Comparison of ENCODE assay signal across 9 mouse cellular contexts in genomic region chr1:51944755-51945154, GRCm38 (mm10). TPM values are rescaled to one million over a fixed set of nuclear protein-coding genes. Genes with fewer than 3 reads are reported as not detected.
DNase-seq lines count a peak whose midpoint lies in the region; ATAC-seq lines count a peak whose summit lies in the region.
"Had no signal": no experiment of that assay in that cellular context is flagged by ENCODE, and none has a peak within 500 bp of the region (broad histone marks: within the 10 kb centered on the region; RNA-seq: fewer than 3 reads in every experiment).

No protein-coding gene starts in this region.

- 43% methylated on average over 5 of the region's 5 CpGs for WGBS in embryonic facial prominence, embryonic 11.5 days

- no peaks in the 10 kb centered on the region for H3K4me1 ChIP-seq in embryonic facial prominence, embryonic 11.5 days (ENCODE audit: control insufficient read depth, insufficient read depth, low read length)
- H3K4me1 ChIP-seq: hindbrain, embryonic 15.5 days had no signal

- no peaks in the 10 kb centered on the region for H3K27me3 ChIP-seq in embryonic facial prominence, embryonic 11.5 days (ENCODE audit: control insufficient read depth, insufficient read depth, low read length)
- H3K27me3 ChIP-seq: hindbrain, embryonic 15.5 days had no signal

- no peak for ATAC-seq in embryonic facial prominence, embryonic 11.5 days (replicated peaks; ENCODE audit: insufficient number of reproducible peaks, low FRiP score, low TSS enrichment, low read depth)

- no peak overlapping the region for H3K4me3 ChIP-seq in embryonic facial prominence, embryonic 11.5 days (ENCODE audit: low read depth, low read length)
- H3K4me3 ChIP-seq: hindbrain, embryonic 15.5 days had no signal

- H3K36me3 ChIP-seq in embryonic facial prominence, embryonic 11.5 days (replicated peaks; ENCODE audit: control insufficient read depth, insufficient read depth, low read depth, low read length) = no peaks in the 10 kb centered on the region
- H3K36me3 ChIP-seq: hindbrain, embryonic 15.5 days had no signal

- no peaks in the 10 kb centered on the region for H3K9me3 ChIP-seq in embryonic facial prominence, embryonic 11.5 days (replicated peaks; ENCODE audit: control insufficient read depth, low read length)
- H3K9me3 ChIP-seq: hindbrain, embryonic 15.5 days had no signal

- no peak overlapping the region for H3K4me2 ChIP-seq in embryonic facial prominence, embryonic 11.5 days (ENCODE audit: low read depth, low read length)
- H3K4me2 ChIP-seq: hindbrain, embryonic 15.5 days had no signal

- H3K9ac ChIP-seq in embryonic facial prominence, embryonic 11.5 days (replicated peaks; ENCODE audit: low read length) = no peak overlapping the region
- H3K9ac ChIP-seq: hindbrain, embryonic 15.5 days had no signal

- DNase-seq in adrenal gland, adult 18-20 months (ENCODE audit: low spot score in 2 of 2) = peak; percentile 36 to 41
- no peak for DNase-seq in adrenal gland, postnatal 4 days (ENCODE audit: low spot score in 2 of 2)
- peak; percentile 45 for DNase-seq in thymus, postnatal 0 days (ENCODE audit: low spot score)
- no peak for DNase-seq in thymus, postnatal 36 days
- DNase-seq in embryonic facial prominence, embryonic 11.5 days (ENCODE audit: low spot score) = peak; percentile 85
- DNase-seq in induced T-regulatory cell, adult 2 months (ENCODE audit: low read depth) = peak; percentile 65
- peak; percentile 75 for DNase-seq in lung, postnatal 10 days
- DNase-seq in skeletal muscle tissue, adult 2 months (ENCODE audit: low read depth, low spot score) = peak; percentile 28

- no peak overlapping the region for H3K27ac ChIP-seq in embryonic facial prominence, embryonic 11.5 days (replicated peaks; ENCODE audit: low read depth, low read length)
- H3K27ac ChIP-seq: hindbrain, embryonic 15.5 days had no signal

RNA-seq across cellular contexts. Expression of gene Myo1b, which starts 28.9 kb away (rescaled TPM):
- total RNA-seq in adrenal gland, adult 18-20 months (2021) = 10 to 100 TPM; 44.2 to 44.5 TPM
- total RNA-seq in adrenal gland, postnatal 4 days (2021) = 10 to 100 TPM; 79.8 to 88.2 TPM
- polyA plus RNA-seq in thymus, postnatal 0 days (2015; fragmentation: Nextera tagmentation; extraction: Ambion mirVana) = 20.0 and 22.1 TPM in 2 replicates
- 114 TPM in 2 replicates for polyA plus RNA-seq in embryonic facial prominence, embryonic 11.5 days (2014; fragmentation: Nextera tagmentation; extraction: Ambion mirVana)

RNA-seq across cellular contexts. Expression of gene Stat4, which starts 42.2 kb away (rescaled TPM):
- under 1 TPM; 0.27 to 0.77 TPM for total RNA-seq in adrenal gland, adult 18-20 months (2021)
- total RNA-seq in adrenal gland, postnatal 4 days (2021) = under 1 TPM; 0.65 to 0.67 TPM
- polyA plus RNA-seq in thymus, postnatal 0 days (2015; fragmentation: Nextera tagmentation; extraction: Ambion mirVana) = 36.8 and 38.6 TPM in 2 replicates
- polyA plus RNA-seq in embryonic facial prominence, embryonic 11.5 days (2014; fragmentation: Nextera tagmentation; extraction: Ambion mirVana) = 1.2 and 2.3 TPM in 2 replicates

Comparison
In these comparisons a context has a peak if more than half of its experiments do, and no peak if none do; other contexts are left out.
1. DNase-seq: peak in adrenal gland, adult 18-20 months (2 of 2), thymus, postnatal 0 days (single experiment), embryonic facial prominence, embryonic 11.5 days (single experiment), induced T-regulatory cell, adult 2 months (single experiment), lung, postnatal 10 days (single experiment) and skeletal muscle tissue, adult 2 months (single experiment); none in adrenal gland, postnatal 4 days (0 of 2) and thymus, postnatal 36 days (0 of 2).